Mouse (Mus musculus) CH12F3 (cell line): ENCODE results near the gene Ndufa8.

Experiments used
- in situ Hi-C: fragments of 300-500 bp; cut with MboI; formaldehyde crosslinking; loops from 2 replicates; pipeline ENCODE4 v1.14.3; 2020; ENCODE audit warnings: low sequenced_read_pairs

Ndufa8 gene

GRCm38 (mm10) chr2:35993481-35993880, 55.7 kb downstream of the Ndufa8 start:
- in situ Hi-C loops: no loop called here

- in situ Hi-C loops: no loop called here
Observed at GRCm38 (mm10) chr2:35992259-35992658, 56.9 kb downstream of the Ndufa8 start.
